Mouse (Mus musculus) MEL (cell line): ENCODE results near the gene Myh7. TPM values are rescaled to one million over a fixed set of nuclear protein-coding genes. Genes with fewer than 3 reads are reported as not detected.
"Not testable (repeated sequence)": the region's sequence is repeated elsewhere in the genome, so short reads cannot be mapped to it uniquely, and the experiment has no call there.

Experiments
- DNase-seq: peaks from one replicate; pipeline ENCODE4 v3.0.0; 2011; ENCODE audit warnings: low read depth, low spot score
- H3K27ac ChIP-seq: 2 replicates; pipeline ENCODE4 v1.5.1; 2012; ENCODE audit warnings: low read depth, mild to moderate bottlenecking, control low read depth, low read length, moderate library complexity; ENCODE audit not compliant: control insufficient read depth
- H3K27me3 ChIP-seq, 2 experiments: fragments of 150-350 bp in 1 of 2; sonication (generic) in 1 of 2; 2 replicates each; pipeline ENCODE4 v1.6.1; 2012; ENCODE audit warnings: low read length in 2 of 2, mild to moderate bottlenecking in 2 of 2, improper control_type of control experiment in 1 of 2, moderate library complexity in 1 of 2; ENCODE audit not compliant: insufficient read depth in 2 of 2, control insufficient read depth in 1 of 2
- H3K36me3 ChIP-seq, 2 experiments: 2 replicates each; pipeline ENCODE4 v1.6.1; 2012 to 2014; ENCODE audit warnings: low read length in 2 of 2, improper control_type of control experiment in 1 of 2, inconsistent platforms in 1 of 2, mild to moderate bottlenecking in 1 of 2; ENCODE audit not compliant: insufficient read depth in 2 of 2, control insufficient read depth in 1 of 2
- H3K4me1 ChIP-seq, 2 experiments: fragments of 150-350 bp in 1 of 2; sonication (generic) in 1 of 2; 2 replicates each; pipeline ENCODE4 v1.6.1; 2012; ENCODE audit warnings: low read length in 2 of 2, improper control_type of control experiment in 1 of 2, mild to moderate bottlenecking in 1 of 2; ENCODE audit not compliant: insufficient read depth in 2 of 2, control insufficient read depth in 1 of 2
- H3K4me3 ChIP-seq, 2 experiments: fragments of 150-350 bp in 1 of 2; sonication (generic) in 1 of 2; 2 replicates each; pipeline ENCODE4 v1.5.1; 2012; ENCODE audit warnings: low read depth in 2 of 2, low read length in 2 of 2, mild to moderate bottlenecking in 2 of 2, moderate library complexity in 2 of 2, control low read depth in 1 of 2, improper control_type of control experiment in 1 of 2; ENCODE audit not compliant: control insufficient read depth in 1 of 2, insufficient read depth in 1 of 2
- H3K79me2 ChIP-seq: 2 replicates; pipeline ENCODE4 v1.6.1; 2012; ENCODE audit warnings: mild to moderate bottlenecking, low read length, moderate library complexity; ENCODE audit not compliant: control insufficient read depth, poor library complexity, insufficient read depth
- H3K9ac ChIP-seq: 2 replicates; pipeline ENCODE4 v1.6.1; 2012; ENCODE audit warnings: low read depth, mild to moderate bottlenecking, control low read depth, low read length, moderate library complexity; ENCODE audit not compliant: control insufficient read depth, poor library complexity, severe bottlenecking
- H3K9me3 ChIP-seq: fragments of 150-350 bp; sonication (generic); replicated peaks from 2 replicates; pipeline ENCODE4 v1.6.1; 2012; ENCODE audit warnings: mild to moderate bottlenecking, low read length, improper control_type of control experiment, moderate library complexity; ENCODE audit not compliant: insufficient read depth
- CHD1 ChIP-seq: IDR thresholded peaks from 2 replicates; pipeline ENCODE4 v1.6.1; 2012; ENCODE audit warnings: low read depth, mild to moderate bottlenecking, inconsistent platforms, low read length, improper control_type of control experiment
- E2F4 ChIP-seq: IDR thresholded peaks from 2 replicates; pipeline ENCODE4 v1.6.1; 2011; ENCODE audit warnings: low read depth, low read length, improper control_type of control experiment, borderline replicate concordance
- ELF1 ChIP-seq: IDR thresholded peaks from 2 replicates; pipeline ENCODE4 v1.6.1; 2014; ENCODE audit warnings: low read depth, mild to moderate bottlenecking, inconsistent platforms, low read length, improper control_type of control experiment, moderate library complexity
- GATA1 ChIP-seq: IDR thresholded peaks from 2 replicates; pipeline ENCODE4 v1.6.1; 2011; ENCODE audit warnings: low read depth, low read length, improper control_type of control experiment
- MAX ChIP-seq: IDR thresholded peaks from 2 replicates; pipeline ENCODE4 v1.6.1; 2011; ENCODE audit warnings: low read length, improper control_type of control experiment
- MXI1 ChIP-seq: IDR thresholded peaks from 2 replicates; pipeline ENCODE4 v1.6.1; 2011; ENCODE audit warnings: mild to moderate bottlenecking, low read depth, low read length, improper control_type of control experiment
- MYC ChIP-seq: IDR thresholded peaks from 2 replicates; pipeline ENCODE4 v1.6.1; 2011; ENCODE audit warnings: low read depth, mild to moderate bottlenecking, low read length, improper control_type of control experiment, moderate library complexity
- NELFE ChIP-seq: IDR thresholded peaks from 2 replicates; pipeline ENCODE4 v1.6.1; 2011; ENCODE audit warnings: low read depth, low read length, improper control_type of control experiment
- POLR2A ChIP-seq, 2 experiments: IDR thresholded peaks; 2 replicates each; pipeline ENCODE4 v1.6.1; 2011 to 2012; ENCODE audit warnings: low read length in 2 of 2, mild to moderate bottlenecking in 2 of 2, control low read depth in 1 of 2, improper control_type of control experiment in 1 of 2, low read depth in 1 of 2, moderate library complexity in 1 of 2; ENCODE audit not compliant: control insufficient read depth in 1 of 2, insufficient read depth in 1 of 2, poor library complexity in 1 of 2
- POLR2AphosphoS5 ChIP-seq: IDR thresholded peaks from 2 replicates; pipeline ENCODE4 v1.6.1; 2012; ENCODE audit warnings: low read depth, borderline replicate concordance, mild to moderate bottlenecking, inconsistent platforms, low read length, moderate library complexity, mixed read lengths
- SIN3A ChIP-seq: IDR thresholded peaks from 2 replicates; pipeline ENCODE4 v1.6.1; 2012; ENCODE audit warnings: low read length, improper control_type of control experiment, inconsistent platforms
- TAL1 ChIP-seq: IDR thresholded peaks from 2 replicates; pipeline ENCODE4 v1.6.1; 2012; ENCODE audit warnings: mild to moderate bottlenecking, inconsistent platforms, low read length, moderate library complexity, mixed read lengths
- TBP ChIP-seq: IDR thresholded peaks from 2 replicates; pipeline ENCODE4 v1.8.0; 2011; ENCODE audit warnings: low read depth, low read length, improper control_type of control experiment
- USF1 ChIP-seq: IDR thresholded peaks from 2 replicates; pipeline ENCODE4 v1.6.1; 2014; ENCODE audit warnings: low read depth, mild to moderate bottlenecking, inconsistent platforms, low read length, improper control_type of control experiment, moderate library complexity
- ZKSCAN1 ChIP-seq: IDR thresholded peaks from 2 replicates; pipeline ENCODE4 v1.6.1; 2012; ENCODE audit warnings: low read depth, mild to moderate bottlenecking, inconsistent platforms, low read length, improper control_type of control experiment, moderate library complexity
- ZMIZ1 ChIP-seq: IDR thresholded peaks from 2 replicates; pipeline ENCODE4 v1.6.1; 2012; ENCODE audit warnings: low read depth, mild to moderate bottlenecking, inconsistent platforms, low read length, improper control_type of control experiment, moderate library complexity
- polyA plus RNA-seq, 2 experiments: library from polyadenylated mRNA; stranded (reverse) in 1 of 2; unstranded in 1 of 2; fragments of >175 nt in 1 of 2; fragments of >200 nt in 1 of 2; gene quantifications; 2 replicates each; pipeline versions ENCODE4 v1.2.1 to v1.2.4; 2012; ENCODE audit warnings: low replicate concordance in 2 of 2, low read depth in 1 of 2; ENCODE audit not compliant: insufficient read length in 2 of 2, insufficient read depth in 1 of 2, missing spikeins in 1 of 2
- total RNA-seq: library from RNA; depleted of rRNA; stranded (reverse); fragments of 300-350 nt; gene quantifications from 2 replicates; pipeline ENCODE4 v1.2.3, GENCODE M21; 2012

The Myh7 gene
- total and polyA plus RNA-seq, 3 experiments: not detected

DNA sequence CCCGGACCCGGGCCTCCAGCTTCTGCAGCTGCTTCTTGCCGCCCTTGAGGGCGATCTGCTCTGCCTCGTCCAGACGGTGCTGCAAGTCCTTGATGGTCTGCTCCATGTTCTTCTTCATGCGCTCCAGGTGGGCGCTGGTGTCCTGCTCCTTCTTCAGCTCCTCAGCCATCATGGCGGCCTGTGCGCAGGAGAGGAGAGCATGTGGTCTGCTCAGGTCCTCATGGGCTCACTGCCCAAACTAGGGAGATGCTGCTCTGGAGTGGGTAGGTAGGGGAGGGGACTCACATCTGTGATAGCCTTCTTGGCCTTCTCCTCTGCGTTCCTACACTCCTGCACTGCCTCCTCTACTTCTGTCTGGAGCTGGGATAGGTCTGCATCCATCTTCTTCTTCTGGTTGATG, 21.6 kb downstream of the Myh7 start:
- not testable (repeated sequence) for H3K9ac ChIP-seq, H3K4me3 ChIP-seq, H3K27ac ChIP-seq, H3K79me2 ChIP-seq, H3K4me1 ChIP-seq, DNase-seq, H3K36me3 ChIP-seq, H3K9me3 ChIP-seq
- H3K27me3 ChIP-seq: peaks cover 7 to 15% of the 10 kb centered on the region in 2 experiments

DNA sequence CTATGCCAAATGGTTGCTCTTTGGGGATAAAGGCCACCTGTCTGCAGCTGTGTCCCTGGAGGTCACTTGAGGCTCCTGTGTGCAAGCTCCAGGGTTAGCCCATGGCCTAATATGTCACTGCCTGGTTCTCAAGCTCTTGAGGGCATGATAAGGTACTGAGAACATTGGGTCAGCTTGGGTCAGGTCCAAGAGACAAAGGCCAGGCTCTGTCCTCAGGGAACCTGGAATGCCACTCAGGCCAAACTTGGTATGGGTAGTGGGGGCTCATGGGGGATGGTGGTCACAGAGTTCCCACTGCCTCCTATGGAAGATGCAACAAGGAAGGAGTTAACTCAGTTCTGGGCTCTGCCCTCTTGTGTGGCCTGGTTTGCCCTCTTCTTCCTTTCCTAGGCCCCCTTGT, 26.1 kb downstream of the Myh7 start:
- TF ChIP-seq MAX (no peak), POLR2A (IDR thresholded peaks at IDR 0.05; ENCODE audit: control insufficient read depth in 1 of 2, insufficient read depth in 1 of 2, low read depth in 1 of 2, low read length in 2 of 2, poor library complexity in 1 of 2) (no peak), NELFE (no peak), E2F4 (no peak), SIN3A (no peak), CHD1 (no peak), POLR2AphosphoS5 (no peak)
- H3K9ac ChIP-seq: no peak overlapping the region
- no peaks in the 10 kb centered on the region for H3K4me1 ChIP-seq
- no peaks in the 10 kb centered on the region for H3K9me3 ChIP-seq
- H3K79me2 ChIP-seq: no peaks in the 10 kb centered on the region
- no peak overlapping the region for H3K4me3 ChIP-seq
- no peaks in the 10 kb centered on the region for H3K36me3 ChIP-seq
- no peak for DNase-seq
- H3K27ac ChIP-seq: no peak overlapping the region
- H3K27me3 ChIP-seq: peaks cover 0 to 9% of the 10 kb centered on the region in 2 experiments; a peak in 3 of 4 replicates

DNA sequence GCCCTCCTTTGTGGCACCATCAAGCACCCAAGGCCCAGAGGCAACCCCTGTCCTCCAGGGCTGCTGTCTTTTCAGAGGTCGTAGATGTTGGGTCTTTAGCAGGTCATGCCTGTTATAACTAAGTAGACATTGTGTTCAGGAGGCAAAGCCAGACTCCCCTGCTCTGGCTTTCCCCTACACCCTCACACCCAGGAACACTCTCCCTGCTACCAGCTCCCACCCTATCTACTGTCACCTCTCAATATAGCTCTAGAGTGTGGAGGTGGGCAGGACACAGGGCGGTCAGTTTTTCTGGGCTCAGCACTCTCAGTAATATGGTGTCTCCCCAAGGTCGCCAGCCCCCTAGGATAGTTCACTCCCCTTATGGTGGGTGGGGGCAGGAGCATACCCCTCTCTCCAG, 26.6 kb downstream of the Myh7 start:
- Histone ChIP-seq H3K27ac (no peak overlapping the region), H3K4me3 (no peak overlapping the region), H3K79me2 (no peaks in the 10 kb centered on the region)
- no peak for DNase-seq
- TF ChIP-seq ZMIZ1: no peak
- TF ChIP-seq ZKSCAN1: no peak
- TF ChIP-seq USF1: no peak
- no peak for TF ChIP-seq TBP
- TF ChIP-seq GATA1: no peak
- no peak for TF ChIP-seq MYC
- no peak for TF ChIP-seq MXI1
- no peak for TF ChIP-seq ELF1
- TF ChIP-seq TAL1: no peak
- no peak for TF ChIP-seq POLR2AphosphoS5
- TF ChIP-seq, all 39 proteins: peak for 0
- H3K4me1 ChIP-seq: no peaks in the 10 kb centered on the region
- peaks cover 0 to 9% of the 10 kb centered on the region in 2 experiments; a peak in 3 of 4 replicates for H3K27me3 ChIP-seq
- no peaks in the 10 kb centered on the region for H3K36me3 ChIP-seq
- no peak overlapping the region for H3K9ac ChIP-seq
- no peaks in the 10 kb centered on the region for H3K9me3 ChIP-seq
